8 mouse cellular contexts compared by ENCODE assay signal in genomic region chrX:159532427-159532810, GRCm38 (mm10). TPM values are rescaled to one million over a fixed set of nuclear protein-coding genes. Genes with fewer than 3 reads are reported as not detected.
DNase-seq lines count a peak whose midpoint lies in the region; ATAC-seq and TF ChIP-seq lines count a peak whose summit lies in the region.

No protein-coding gene starts in this region.

- DNase-seq in brain, embryonic 14.5 days (ENCODE audit: low read depth), result peak; percentile 98
- DNase-seq in liver, adult 2 months (ENCODE audit: extremely low read depth, low read depth, low spot score), result peak; percentile 78
- DNase-seq in splenic B cell, adult 2 months (ENCODE audit: low read depth, low spot score), result peak; percentile 96

- H3ac ChIP-seq in C2C12 (ENCODE audit: control insufficient read depth, insufficient read length, low read depth) (peak overlapping the region; percentile 68), myocyte (ENCODE audit: control insufficient read depth, insufficient read length) (peak overlapping the region; percentile 67)

- H3K4me1 ChIP-seq in erythroblast, embryonic 14.5 days (ENCODE audit: control insufficient read depth), result peaks cover 18% of the 10 kb centered on the region
- no peaks in the 10 kb centered on the region; the same call in 1 of the 2 replicates for H3K4me1 ChIP-seq in heart, embryonic 11.5 days (ENCODE audit: control insufficient read depth, insufficient read depth, low read length)
- no peaks in the 10 kb centered on the region for H3K4me1 ChIP-seq in kidney, embryonic 16.5 days (ENCODE audit: insufficient read depth, low read length)
- 0 out of 2 replicates have a peak, but pooled peaks cover 1% of the 10 kb centered on the region for H3K4me1 ChIP-seq in liver, adult 2 months (ENCODE audit: control insufficient read depth, insufficient read depth, low read length)

- peak overlapping the region; percentile 63 for H3K4me2 ChIP-seq in heart, embryonic 11.5 days
- peak overlapping the region; percentile 52 for H3K4me2 ChIP-seq in kidney, embryonic 16.5 days (replicated peaks; ENCODE audit: low read depth, low read length)
- H3K4me2 ChIP-seq in myocyte (ENCODE audit: low read depth), result peak overlapping the region; percentile 12

- peak overlapping the region; percentile 72 for H3K9ac ChIP-seq in heart, embryonic 11.5 days (ENCODE audit: low read depth, low read length)
- H3K9ac ChIP-seq in kidney, embryonic 16.5 days (replicated peaks; ENCODE audit: low read length), result peak overlapping the region; percentile 69
- peak overlapping the region; percentile 85 for H3K9ac ChIP-seq in liver, adult 2 months (ENCODE audit: low read depth, low read length)

- H3K27ac ChIP-seq in heart, embryonic 11.5 days (ENCODE audit: low read depth, low read length), result peak overlapping the region; percentile 68
- peak overlapping the region; percentile 77 for H3K27ac ChIP-seq in kidney, embryonic 16.5 days (ENCODE audit: low read length)
- peak overlapping the region; percentile 70 for H3K27ac ChIP-seq in liver, adult 2 months (replicated peaks; ENCODE audit: insufficient read depth, low read depth, low read length)

- H3K27me3 ChIP-seq in C2C12 (ENCODE audit: control insufficient read depth, insufficient read depth, insufficient read length), result no peaks in the 10 kb centered on the region
- H3K27me3 ChIP-seq in erythroblast, embryonic 14.5 days (ENCODE audit: control insufficient read depth), result no peaks in the 10 kb centered on the region
- H3K27me3 ChIP-seq in heart, embryonic 11.5 days (ENCODE audit: control insufficient read depth, insufficient read depth, low read length), result no peaks in the 10 kb centered on the region
- H3K27me3 ChIP-seq in kidney, embryonic 16.5 days (ENCODE audit: insufficient read depth, low read length), result no peaks in the 10 kb centered on the region
- H3K27me3 ChIP-seq in liver, adult 2 months (ENCODE audit: control insufficient read depth, insufficient read depth, low read length), result no peaks in the 10 kb centered on the region
- no peaks in the 10 kb centered on the region for H3K27me3 ChIP-seq in myocyte (ENCODE audit: control insufficient read depth, insufficient read depth, insufficient read length)
- no peaks in the 10 kb centered on the region for H3K27me3 ChIP-seq in splenic B cell, adult 2 months (ENCODE audit: control insufficient read depth, insufficient read depth, low read length, poor library complexity, severe bottlenecking)

- ATAC-seq in heart, embryonic 11.5 days (replicated peaks; ENCODE audit: insufficient number of reproducible peaks, low FRiP score, low TSS enrichment), result peak; percentile 98
- peak; percentile 98 for ATAC-seq in kidney, embryonic 16.5 days (ENCODE audit: low FRiP score, low TSS enrichment)

- peak; percentile 32 for TF ChIP-seq CTCF in C2C12 (IDR thresholded peaks at IDR 0.05; ENCODE audit: control insufficient read depth, insufficient read depth, insufficient read length)
- TF ChIP-seq CTCF in brain, embryonic 14.5 days (IDR thresholded peaks at IDR 0.05; ENCODE audit: borderline replicate concordance, extremely low read depth, insufficient read depth, insufficient read length), result peak; percentile 90
- TF ChIP-seq CTCF in liver, adult 2 months (IDR thresholded peaks at IDR 0.05; ENCODE audit: low read depth, low read length), result peak; percentile 83

- peaks cover 7% of the 10 kb centered on the region for H3K9me3 ChIP-seq in erythroblast, embryonic 14.5 days (ENCODE audit: control insufficient read depth, low read length)
- no peaks in the 10 kb centered on the region for H3K9me3 ChIP-seq in heart, embryonic 11.5 days (replicated peaks; ENCODE audit: control insufficient read depth, low read length)
- no peaks in the 10 kb centered on the region for H3K9me3 ChIP-seq in kidney, embryonic 16.5 days (ENCODE audit: low read length)

- H3K79me2 ChIP-seq in C2C12 (ENCODE audit: control insufficient read depth, insufficient read depth) (peaks cover 36% of the 10 kb centered on the region), myocyte (ENCODE audit: control insufficient read depth, insufficient read depth) (peaks cover 26% of the 10 kb centered on the region)
- H3K79me2 ChIP-seq in liver, adult 2 months (ENCODE audit: control insufficient read depth, insufficient read depth, low read length), result no peaks in the 10 kb centered on the region

- H3K36me3 ChIP-seq in C2C12 (ENCODE audit: control insufficient read depth, insufficient read depth) (no peaks in the 10 kb centered on the region), myocyte (ENCODE audit: control insufficient read depth, insufficient read depth) (no peaks in the 10 kb centered on the region)
- H3K36me3 ChIP-seq in erythroblast, embryonic 14.5 days (ENCODE audit: control insufficient read depth), result peaks cover 9% of the 10 kb centered on the region
- no peaks in the 10 kb centered on the region for H3K36me3 ChIP-seq in heart, embryonic 11.5 days (ENCODE audit: control insufficient read depth, insufficient read depth, low read length)
- no peaks in the 10 kb centered on the region for H3K36me3 ChIP-seq in kidney, embryonic 16.5 days (ENCODE audit: insufficient read depth, low read length)
- H3K36me3 ChIP-seq in liver, adult 2 months (ENCODE audit: control insufficient read depth, insufficient read depth, low read length), result no peaks in the 10 kb centered on the region
- H3K36me3 ChIP-seq in splenic B cell, adult 2 months (ENCODE audit: control insufficient read depth, insufficient read depth, low read length, poor library complexity, severe bottlenecking), result no peaks in the 10 kb centered on the region

- WGBS in heart, embryonic 11.5 days (ENCODE audit: insufficient replicate concordance), result 9% methylated on average over 24 of the region's 38 CpGs
- WGBS in kidney, embryonic 16.5 days, result 21% methylated on average over 27 of the region's 38 CpGs
- WGBS in liver, adult 2 months, result 0% methylated on average over 14 of the region's 38 CpGs

- peaks cover 25% of the 10 kb centered on the region for H3K79me3 ChIP-seq in C2C12 (ENCODE audit: low read depth)

- TF ChIP-seq POLR2A in brain, embryonic 14.5 days (IDR thresholded peaks at IDR 0.05; ENCODE audit: borderline replicate concordance, extremely low read depth, insufficient read depth, insufficient read length, poor library complexity, severe bottlenecking), result peak; percentile 64
- TF ChIP-seq POLR2A in liver, adult 2 months (IDR thresholded peaks at IDR 0.05; ENCODE audit: extremely low read depth, insufficient read depth, low read length), result peak; percentile 38; the same call in 1 of the 2 replicates
- TF ChIP-seq POLR2A in myocyte (IDR thresholded peaks at IDR 0.05; ENCODE audit: insufficient read length, low read depth), result peak; percentile 77

- H3K4me3 ChIP-seq in C2C12 (ENCODE audit: insufficient read depth, poor library complexity, severe bottlenecking), result peak overlapping the region; percentile 53
- H3K4me3 ChIP-seq in erythroblast, embryonic 14.5 days (replicated peaks), result peak overlapping the region; percentile 84
- H3K4me3 ChIP-seq in heart, embryonic 11.5 days (ENCODE audit: low read depth, low read length), result peak overlapping the region; percentile 65
- H3K4me3 ChIP-seq in kidney, embryonic 16.5 days (ENCODE audit: low read length), result peak overlapping the region; percentile 65
- peak overlapping the region; percentile 100 for H3K4me3 ChIP-seq in liver, adult 2 months (ENCODE audit: insufficient read depth, low read depth, low read length)
- H3K4me3 ChIP-seq in myocyte, result peak overlapping the region; percentile 36

TF ChIP-seq in C2C12, 6 proteins besides CTCF, POLR2A, EP300 and RAD21:
- TF ChIP-seq MAX (IDR thresholded peaks at IDR 0.05) (no peak), MYOG (IDR thresholded peaks at IDR 0.05; ENCODE audit: control insufficient read depth, extremely low read depth, insufficient read length) (no peak), USF1 (IDR thresholded peaks at IDR 0.05; ENCODE audit: low read depth) (no peak), CEBPB (IDR thresholded peaks at IDR 0.05; ENCODE audit: low read depth) (no peak), MYOD1 (IDR thresholded peaks at IDR 0.05; ENCODE audit: control insufficient read depth, insufficient read length, low read depth) (no peak), FOSL1 (IDR thresholded peaks at IDR 0.05; ENCODE audit: insufficient read depth, low read length, poor library complexity, severe bottlenecking) (no peak)
TF ChIP-seq in C2C12: peak in this region for 0.

TF ChIP-seq in myocyte, 11 proteins besides CTCF, POLR2A, EP300 and RAD21:
- TF ChIP-seq POLR2AphosphoS2 (IDR thresholded peaks at IDR 0.05; ENCODE audit: insufficient read length, low read depth) (peak; percentile 82), SRF (IDR thresholded peaks at IDR 0.05; ENCODE audit: control insufficient read depth, insufficient read length, low read depth) (no peak)
TF ChIP-seq in myocyte: peak in this region for 1.

RNA-seq across cellular contexts. Expression of gene Bclaf3, which starts 5.9 kb away (rescaled TPM):
- polyA plus RNA-seq in C2C12 (2012; fragmentation: generic; extraction: Trizol) (2.3 TPM), myocyte (2012; fragmentation: generic; extraction: Trizol) (2.6 TPM)
- 21.7 and 26.8 TPM in 2 replicates for polyA plus RNA-seq in brain, embryonic 14.5 days (2012; rRNA removed)
- polyA plus RNA-seq in erythroblast, embryonic 14.5 days (2012), result 0.11 and 0.13 TPM in 2 replicates
- 13.9 and 16.9 TPM in 2 replicates for polyA plus RNA-seq in heart, embryonic 11.5 days (2014; fragmentation: Nextera tagmentation; extraction: Ambion mirVana)
- polyA plus RNA-seq in kidney, embryonic 16.5 days (2015; fragmentation: Nextera tagmentation; extraction: Ambion mirVana), result 20.6 and 21.3 TPM in 2 replicates
- total RNA-seq in liver, adult 2 months (2014; rRNA removed), result 2.5 and 2.9 TPM in 2 replicates
- 0.44 and 0.61 TPM in 2 replicates for polyA plus RNA-seq in liver, adult 2 months (2012; rRNA removed)

Comparison
In these comparisons a context has a peak if more than half of its experiments do, and no peak if none do; other contexts are left out.
1. Peak in every context shown above with its lines: DNase-seq, ATAC-seq, H3K4me3 ChIP-seq and H3K27ac ChIP-seq.
2. H3K4me3 ChIP-seq: peak in every context shown above with its lines; median percentile 100 in liver, adult 2 months; 84 in erythroblast, embryonic 14.5 days; 65 in heart, embryonic 11.5 days; 65 in kidney, embryonic 16.5 days; 53 in C2C12; 36 in myocyte.
3. CTCF ChIP-seq: peak in every context shown above with its lines; median percentile 90 in brain, embryonic 14.5 days; 83 in liver, adult 2 months; 32 in C2C12.
4. H3K4me2 ChIP-seq: peak in every context shown above with its lines; median percentile 63 in heart, embryonic 11.5 days; 52 in kidney, embryonic 16.5 days; 12 in myocyte.